Mouse (Mus musculus): ENCODE measurements around the gene Slc9a1. TPM values are rescaled to one million over a fixed set of nuclear protein-coding genes. Genes with fewer than 3 reads are reported as not detected.

The Slc9a1 gene
- polyA plus RNA-seq, 1 experiment = 39.4 TPM

- peaks cover 6% of the 10 kb centered on the region; the same call in 1 of the 2 replicates for H3K4me1 ChIP-seq (ENCODE audit: control insufficient read depth, insufficient read depth, insufficient read length)
- 81% methylated on average over 17 of the region's 17 CpGs for WGBS
- no peak for DNase-seq (ENCODE audit: low read depth in 1 of 2, low spot score in 2 of 2)
- no peak overlapping the region for H3K27ac ChIP-seq (ENCODE audit: insufficient read depth, low read length)
- no peaks in the 10 kb centered on the region for H3K27me3 ChIP-seq (ENCODE audit: control insufficient read depth, insufficient read depth, low read length)
- H3K36me3 ChIP-seq (ENCODE audit: control insufficient read depth, insufficient read depth, low read length) = no peaks in the 10 kb centered on the region
- H3K4me3 ChIP-seq (ENCODE audit: extremely low read depth, insufficient read depth, insufficient read length) = no peak overlapping the region
- TF ChIP-seq CTCF (IDR thresholded peaks at IDR 0.05; ENCODE audit: extremely low read depth, insufficient read depth, insufficient read length, insufficient replicate concordance) (no peak), POLR2A (IDR thresholded peaks at IDR 0.05; ENCODE audit: low read depth, low read length) (no peak)
Observed at GRCm38 (mm10) chr4:133432560-133433171, 63.2 kb downstream of the Slc9a1 start.

- no peaks in the 10 kb centered on the region for H3K27me3 ChIP-seq (ENCODE audit: control insufficient read depth, insufficient read depth, low read length)
- 92% methylated on average over 11 of the region's 11 CpGs for WGBS
- H3K4me3 ChIP-seq (ENCODE audit: extremely low read depth, insufficient read depth, insufficient read length) = no peak overlapping the region
- TF ChIP-seq CTCF (IDR thresholded peaks at IDR 0.05; ENCODE audit: extremely low read depth, insufficient read depth, insufficient read length, insufficient replicate concordance) (no peak), POLR2A (IDR thresholded peaks at IDR 0.05; ENCODE audit: low read depth, low read length) (no peak)
- H3K4me1 ChIP-seq (ENCODE audit: control insufficient read depth, insufficient read depth, insufficient read length) = peaks cover 19% of the 10 kb centered on the region; the same call in 1 of the 2 replicates
- no peaks in the 10 kb centered on the region for H3K36me3 ChIP-seq (ENCODE audit: control insufficient read depth, insufficient read depth, low read length)
- no peak overlapping the region for H3K27ac ChIP-seq (ENCODE audit: insufficient read depth, low read length)
- no peak for DNase-seq (ENCODE audit: low read depth in 1 of 2, low spot score in 2 of 2)
Observed at GRCm38 (mm10) chr4:133435921-133436320, 66.4 kb downstream of the Slc9a1 start.

- H3K36me3 ChIP-seq (ENCODE audit: control insufficient read depth, insufficient read depth, low read length) = no peaks in the 10 kb centered on the region
- H3K27ac ChIP-seq (ENCODE audit: insufficient read depth, low read length) = no peak overlapping the region
- H3K4me1 ChIP-seq (ENCODE audit: control insufficient read depth, insufficient read depth, insufficient read length) = peaks cover 15% of the 10 kb centered on the region; the same call in 1 of the 2 replicates
- no peak for TF ChIP-seq CTCF (IDR thresholded peaks at IDR 0.05; ENCODE audit: extremely low read depth, insufficient read depth, insufficient read length, insufficient replicate concordance)
- TF ChIP-seq POLR2A (IDR thresholded peaks at IDR 0.05; ENCODE audit: low read depth, low read length) = no peak
- DNase-seq (ENCODE audit: low read depth in 1 of 2, low spot score in 2 of 2) = no peak
- H3K27me3 ChIP-seq (ENCODE audit: control insufficient read depth, insufficient read depth, low read length) = no peaks in the 10 kb centered on the region
- H3K4me3 ChIP-seq (ENCODE audit: extremely low read depth, insufficient read depth, insufficient read length) = peak overlapping the region; percentile 36; the same call in 1 of the 2 replicates
- 11% methylated on average over 17 of the region's 17 CpGs for WGBS
Observed at GRCm38 (mm10) chr4:133439460-133440376, 70.2 kb downstream of the Slc9a1 start.

- Histone ChIP-seq H3K4me3 (ENCODE audit: extremely low read depth, insufficient read depth, insufficient read length) (peak overlapping the region; percentile 36; the same call in 1 of the 2 replicates), H3K36me3 (ENCODE audit: control insufficient read depth, insufficient read depth, low read length) (no peaks in the 10 kb centered on the region), H3K27me3 (ENCODE audit: control insufficient read depth, insufficient read depth, low read length) (no peaks in the 10 kb centered on the region), H3K4me1 (ENCODE audit: control insufficient read depth, insufficient read depth, insufficient read length) (peaks cover 15% of the 10 kb centered on the region; the same call in 1 of the 2 replicates), H3K27ac (ENCODE audit: insufficient read depth, low read length) (no peak overlapping the region)
- no peak for DNase-seq (ENCODE audit: low read depth in 1 of 2, low spot score in 2 of 2)
- WGBS = 4% methylated on average over 6 of the region's 6 CpGs
- TF ChIP-seq POLR2A (IDR thresholded peaks at IDR 0.05; ENCODE audit: low read depth, low read length) = no peak
Observed at GRCm38 (mm10) chr4:133440377-133440795, 70.9 kb downstream of the Slc9a1 start.

GRCm38 (mm10) chr4:133442194-133442593 lies 72.7 kb downstream of the Slc9a1 start:
- DNase-seq (ENCODE audit: low read depth in 1 of 2, low spot score in 2 of 2) = no peak
- 73% methylated on average over 3 of the region's 3 CpGs for WGBS
- no peaks in the 10 kb centered on the region for H3K36me3 ChIP-seq (ENCODE audit: control insufficient read depth, insufficient read depth, low read length)
- H3K4me3 ChIP-seq (ENCODE audit: extremely low read depth, insufficient read depth, insufficient read length) = no peak overlapping the region
- H3K27me3 ChIP-seq (ENCODE audit: control insufficient read depth, insufficient read depth, low read length) = no peaks in the 10 kb centered on the region
- H3K27ac ChIP-seq (ENCODE audit: insufficient read depth, low read length) = no peak overlapping the region
- H3K4me1 ChIP-seq (ENCODE audit: control insufficient read depth, insufficient read depth, insufficient read length) = peaks cover 15% of the 10 kb centered on the region; the same call in 1 of the 2 replicates
- TF ChIP-seq POLR2A (IDR thresholded peaks at IDR 0.05; ENCODE audit: low read depth, low read length) = no peak
- no peak for TF ChIP-seq CTCF (IDR thresholded peaks at IDR 0.05; ENCODE audit: extremely low read depth, insufficient read depth, insufficient read length, insufficient replicate concordance)

- no peak overlapping the region for H3K4me3 ChIP-seq (ENCODE audit: extremely low read depth, insufficient read depth, insufficient read length)
- no peaks in the 10 kb centered on the region for H3K36me3 ChIP-seq (ENCODE audit: control insufficient read depth, insufficient read depth, low read length)
- DNase-seq (ENCODE audit: low read depth in 1 of 2, low spot score in 2 of 2) = no peak
- TF ChIP-seq CTCF (IDR thresholded peaks at IDR 0.05; ENCODE audit: extremely low read depth, insufficient read depth, insufficient read length, insufficient replicate concordance) (no peak), POLR2A (IDR thresholded peaks at IDR 0.05; ENCODE audit: low read depth, low read length) (no peak)
- H3K27me3 ChIP-seq (ENCODE audit: control insufficient read depth, insufficient read depth, low read length) = no peaks in the 10 kb centered on the region
- peaks cover 15% of the 10 kb centered on the region; the same call in 1 of the 2 replicates for H3K4me1 ChIP-seq (ENCODE audit: control insufficient read depth, insufficient read depth, insufficient read length)
- no peak overlapping the region for H3K27ac ChIP-seq (ENCODE audit: insufficient read depth, low read length)
- 71% methylated on average over 5 of the region's 5 CpGs for WGBS
Observed at GRCm38 (mm10) chr4:133443085-133443484, 73.6 kb downstream of the Slc9a1 start.

Data from spleen, adult 2 months (tissue).